Mouse (Mus musculus) adipocyte (in vitro differentiated cells): ENCODE data around the gene Abhd14b.
A peak's percentile ranks its signal among the peaks of the same experiment; 100 is the strongest.

Source experiments
- DNase-seq: peaks from one replicate; pipeline ENCODE4 v3.0.0-alpha.2; 2016; ENCODE audit warnings: low spot score

The Abhd14b gene

DNA sequence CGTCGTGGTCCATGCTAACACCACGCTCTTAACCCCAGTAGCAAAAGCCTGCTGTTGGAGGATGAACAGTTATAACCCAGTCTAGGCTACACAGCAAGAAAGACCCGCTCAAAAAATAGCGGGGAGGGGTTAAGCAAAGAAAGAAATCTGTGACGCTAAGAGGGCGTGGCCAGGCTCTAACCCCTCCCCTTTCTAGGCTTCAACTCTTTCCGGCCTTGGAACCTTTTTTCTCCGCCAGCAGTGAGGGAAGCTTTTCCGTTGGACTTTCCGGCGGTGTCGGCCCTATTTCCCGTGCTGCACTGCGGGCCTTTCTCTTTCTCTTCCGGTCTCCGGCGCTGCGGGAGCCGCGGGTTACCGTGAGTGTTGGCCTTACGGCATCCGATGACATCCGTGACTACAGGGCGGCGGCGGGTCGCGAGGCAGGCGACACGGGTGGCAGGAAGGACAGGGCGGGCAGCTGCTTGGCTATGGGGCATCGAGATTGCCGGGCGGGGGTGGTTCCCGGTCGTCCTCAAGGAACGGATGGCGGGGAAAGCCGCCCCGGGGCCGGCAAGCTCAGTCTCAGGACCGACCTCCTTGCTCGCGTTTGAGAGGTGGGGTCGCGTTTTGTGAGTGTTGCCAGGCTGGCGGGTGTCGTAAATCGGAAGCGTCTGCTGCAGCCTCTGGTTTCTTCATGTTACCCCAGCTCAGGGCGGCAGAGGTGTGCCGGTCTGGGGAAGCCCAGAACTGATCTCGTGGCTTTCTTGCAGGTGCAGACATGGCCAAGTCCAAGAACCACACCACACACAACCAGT, 17.8 kb upstream of the Abhd14b start, which contains the start of gene Rpl29:
Gene Rpl29, plus strand, starts transcription at position 234 of the 794 bp plus-strand sequence.
- peak; percentile 97 for DNase-seq

DNA sequence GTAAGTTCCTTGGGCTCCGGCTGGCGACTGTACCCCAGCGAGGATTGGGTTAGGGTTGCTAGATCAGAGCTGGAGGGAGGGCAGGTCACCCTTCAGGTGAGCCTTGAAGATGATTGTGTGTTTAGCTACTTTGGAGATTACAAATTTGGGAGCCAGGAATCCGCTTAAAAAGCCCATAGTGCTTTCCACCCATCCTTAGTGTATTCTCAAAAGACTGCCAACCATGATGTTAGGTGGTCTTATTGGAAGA, 17.3 kb upstream of the Abhd14b start:
- DNase-seq: no peak

DNA sequence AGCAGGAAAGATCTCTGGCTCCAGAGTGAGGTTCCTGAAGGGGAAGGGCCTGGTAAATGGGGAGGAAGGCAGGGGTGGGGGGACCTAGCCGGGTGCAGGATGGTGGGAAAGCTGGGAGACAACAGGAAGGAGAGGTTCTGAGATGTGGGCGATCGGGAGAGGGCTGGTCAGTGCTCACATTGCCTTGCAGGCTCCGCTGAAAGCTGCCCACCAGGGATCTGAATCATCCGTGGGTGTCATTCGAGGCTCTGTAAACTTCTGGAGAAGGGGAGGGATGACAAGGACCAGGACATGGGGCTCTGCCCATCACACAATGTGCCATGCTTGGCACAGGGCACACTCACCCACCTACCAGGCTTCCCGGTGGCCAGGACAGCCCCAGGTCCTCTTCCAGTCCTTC, 13.9 kb upstream of the Abhd14b start:
- no peak for DNase-seq

DNA sequence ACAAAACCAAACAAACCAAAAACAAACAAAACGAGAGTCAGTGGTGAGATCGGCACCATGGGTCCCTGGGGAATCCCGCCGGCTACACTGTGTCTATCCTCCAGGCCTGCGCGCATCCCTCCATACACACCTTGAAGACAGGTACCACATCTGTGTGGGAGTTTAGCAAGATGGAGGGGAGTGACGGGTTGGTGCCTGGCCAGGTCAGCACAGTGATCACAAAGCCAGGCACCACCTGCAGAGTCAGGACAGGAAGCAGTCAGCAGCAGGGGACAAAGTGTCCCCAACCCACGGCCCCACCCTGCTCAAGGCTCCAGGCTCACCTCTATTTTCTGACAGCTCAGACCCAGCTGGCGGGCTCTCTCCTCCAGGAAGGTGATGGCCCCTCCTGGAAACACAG, 10.7 kb upstream of the Abhd14b start:
- DNase-seq: no peak

DNA sequence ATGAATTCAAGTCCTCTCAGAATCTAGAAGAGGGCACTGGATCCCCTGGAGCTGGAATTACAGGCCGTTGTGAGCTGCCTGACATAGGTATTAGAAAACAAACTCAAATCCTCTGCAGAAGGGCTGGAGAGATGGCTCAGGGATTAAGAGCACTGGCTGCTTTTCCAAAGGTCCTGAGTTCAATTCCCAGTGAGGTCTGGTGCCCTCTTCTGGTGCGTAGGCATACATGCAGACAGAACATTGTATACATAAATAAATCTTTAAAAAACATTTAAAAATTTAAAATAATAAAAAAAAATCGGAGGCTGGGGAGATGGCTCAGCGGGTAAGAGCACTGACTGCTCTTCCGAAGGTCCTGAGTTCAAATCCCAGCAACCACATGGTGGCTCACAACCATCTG, 4.6 kb upstream of the Abhd14b start:
- DNase-seq: no peak

DNA sequence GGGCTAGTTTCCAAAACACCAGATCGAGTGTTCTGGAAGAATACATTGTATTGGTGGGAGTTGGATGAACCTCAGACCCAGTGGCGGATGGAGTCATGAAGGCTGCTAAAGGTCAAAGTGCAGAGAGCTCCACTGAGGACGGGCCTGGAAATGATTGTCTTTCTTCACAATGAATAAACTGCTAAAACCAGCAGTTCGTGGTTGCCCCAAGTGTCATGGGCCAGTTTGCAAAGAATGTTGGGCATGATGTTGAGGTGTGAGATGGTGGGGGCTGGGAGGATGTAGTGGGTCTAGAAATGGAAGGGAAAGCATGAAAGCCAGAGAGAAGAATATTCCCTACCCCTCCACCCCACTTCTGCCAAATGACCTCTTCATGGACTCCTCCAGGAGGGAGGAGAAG, 2.4 kb upstream of the Abhd14b start:
- DNase-seq: no peak

DNA sequence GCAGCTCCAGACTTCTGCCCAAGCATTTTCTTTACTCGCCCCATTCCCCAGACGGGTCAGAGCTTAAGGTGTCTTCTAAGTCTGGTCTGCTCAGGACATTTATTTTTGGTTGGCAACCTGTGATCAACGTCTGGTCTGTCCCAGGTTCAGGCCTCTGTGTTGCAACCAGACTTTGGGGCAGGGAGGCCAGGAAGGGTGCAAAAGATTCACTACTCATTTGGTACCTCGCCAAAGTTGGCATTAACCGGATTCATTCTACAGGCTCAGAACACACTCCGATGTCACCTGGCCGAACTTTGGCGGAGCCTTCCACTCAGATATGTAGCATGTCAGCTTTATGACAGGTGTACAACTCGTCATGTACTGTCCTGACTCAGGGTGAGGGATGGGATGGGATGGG, 692 bp downstream of the Abhd14b start:
- DNase-seq: no peak

DNA sequence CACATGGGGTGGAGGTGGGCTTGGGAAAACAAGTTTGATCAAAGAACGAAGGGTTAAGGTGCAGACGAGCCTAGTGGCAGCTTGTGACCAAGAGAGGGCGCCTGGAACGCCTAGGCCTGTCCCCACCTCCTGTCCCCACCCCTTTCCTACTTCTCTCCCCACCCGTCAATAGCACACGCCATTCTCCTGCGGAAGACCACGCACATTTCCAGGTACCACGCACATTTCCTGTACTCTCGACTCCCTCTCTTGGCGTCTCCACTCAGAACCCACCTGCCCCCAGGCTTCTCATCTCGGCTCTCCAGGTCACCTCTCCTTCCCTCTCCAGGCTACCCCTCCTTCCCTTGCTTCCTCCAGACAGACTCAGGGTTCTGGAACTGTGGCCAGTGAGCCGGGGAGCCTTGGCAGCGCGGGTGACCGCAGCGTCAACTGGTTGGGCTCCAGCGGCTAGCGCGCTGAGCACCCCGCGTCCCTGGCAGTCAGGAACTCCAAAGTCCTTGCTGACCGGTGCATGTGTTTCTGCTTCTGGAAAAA, 1.3 kb downstream of the Abhd14b start:
- peak; percentile 69 for DNase-seq

DNA sequence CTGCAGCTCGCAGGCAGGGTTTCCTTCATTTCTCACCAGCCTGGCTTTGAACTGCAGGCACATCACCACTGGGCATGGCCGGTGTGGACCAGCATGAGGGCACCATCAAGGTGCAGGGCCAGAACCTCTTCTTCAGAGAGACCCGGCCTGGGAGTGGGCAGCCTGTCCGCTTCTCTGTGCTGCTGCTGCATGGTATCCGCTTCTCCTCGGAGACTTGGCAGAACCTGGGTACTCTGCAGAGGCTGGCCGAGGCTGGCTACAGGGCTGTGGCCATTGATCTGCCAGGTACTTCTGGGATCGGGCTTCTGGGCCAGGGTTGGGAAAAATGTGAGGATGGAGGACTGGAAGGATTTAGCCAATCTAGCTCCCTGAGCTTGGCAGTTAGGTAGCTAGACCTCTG, 2.7 kb downstream of the Abhd14b start:
- DNase-seq: no peak

DNA sequence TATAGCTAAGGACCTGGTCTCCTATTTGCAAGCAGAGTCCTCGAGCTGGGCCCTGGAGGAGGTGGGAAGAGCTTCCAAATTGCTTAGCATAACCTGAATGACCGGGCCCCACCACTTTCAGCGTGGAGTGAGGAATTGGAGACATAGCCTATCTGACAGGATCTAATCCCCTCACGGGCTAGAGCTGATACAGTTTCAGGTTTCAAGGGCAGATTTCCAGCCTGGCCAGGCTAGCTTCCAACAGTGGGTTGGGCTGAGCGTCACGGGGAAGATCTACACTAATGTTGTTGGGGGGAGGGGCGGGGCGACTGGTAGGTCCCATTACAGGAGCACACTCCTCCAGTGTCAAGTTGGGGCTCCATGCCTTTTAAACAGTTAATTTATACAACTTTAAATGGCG, 3.4 kb downstream of the Abhd14b start:
- DNase-seq: peak; percentile 77

DNA sequence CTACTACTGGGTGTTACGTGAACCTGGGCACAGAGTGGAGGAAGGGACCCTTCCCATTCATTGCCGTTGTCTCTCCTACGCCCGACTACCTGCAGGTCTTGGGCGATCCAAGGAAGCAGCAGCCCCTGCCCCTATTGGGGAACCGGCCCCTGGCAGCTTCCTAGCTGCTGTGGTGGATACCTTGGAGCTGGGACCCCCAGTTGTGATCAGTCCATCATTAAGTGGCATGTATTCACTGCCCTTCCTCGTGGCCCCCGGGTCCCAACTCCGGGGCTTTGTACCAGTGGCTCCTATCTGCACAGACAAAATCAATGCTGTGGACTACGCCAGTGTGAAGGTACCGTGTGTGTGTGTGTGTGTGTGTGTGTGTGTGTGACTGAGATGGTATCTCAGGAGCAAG, 4.0 kb downstream of the Abhd14b start:
- DNase-seq: no peak

DNA sequence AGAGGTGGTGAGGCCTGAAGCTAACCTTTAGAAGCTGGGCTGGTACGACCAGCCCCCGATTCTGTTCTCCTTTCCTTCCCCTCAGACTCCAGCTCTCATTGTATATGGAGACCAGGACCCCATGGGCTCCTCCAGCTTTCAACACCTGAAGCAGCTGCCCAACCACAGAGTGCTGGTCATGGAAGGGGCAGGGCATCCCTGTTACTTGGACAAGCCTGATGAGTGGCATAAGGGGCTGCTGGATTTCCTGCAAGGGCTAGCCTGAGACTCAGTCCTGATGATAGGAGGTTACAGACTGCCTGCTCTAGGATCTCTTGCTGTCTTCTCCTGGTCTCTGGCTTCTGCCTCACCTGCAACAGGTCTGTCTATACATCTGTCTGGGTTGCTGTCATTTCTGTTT, 4.6 kb downstream of the Abhd14b start:
- no peak for DNase-seq

DNA sequence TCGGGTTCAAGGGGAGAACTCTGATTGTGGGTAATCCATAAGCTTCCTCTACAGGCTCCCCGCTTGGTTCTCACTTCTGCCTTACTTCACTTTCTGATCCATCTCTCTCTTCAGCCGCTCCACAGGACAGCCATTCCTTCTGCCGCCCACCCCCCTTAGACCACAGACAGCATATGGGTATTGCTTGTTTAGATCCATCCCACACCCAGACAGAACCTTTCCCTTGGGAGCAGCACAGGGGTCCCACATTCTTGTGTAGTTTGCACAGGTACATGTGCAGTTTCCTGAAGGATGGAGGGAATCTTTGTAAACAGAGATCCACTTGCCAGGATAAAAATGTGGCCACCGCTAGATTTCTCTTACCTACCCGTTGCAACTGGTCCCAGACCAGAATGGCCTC, 5.1 kb downstream of the Abhd14b start:
- DNase-seq: no peak

DNA sequence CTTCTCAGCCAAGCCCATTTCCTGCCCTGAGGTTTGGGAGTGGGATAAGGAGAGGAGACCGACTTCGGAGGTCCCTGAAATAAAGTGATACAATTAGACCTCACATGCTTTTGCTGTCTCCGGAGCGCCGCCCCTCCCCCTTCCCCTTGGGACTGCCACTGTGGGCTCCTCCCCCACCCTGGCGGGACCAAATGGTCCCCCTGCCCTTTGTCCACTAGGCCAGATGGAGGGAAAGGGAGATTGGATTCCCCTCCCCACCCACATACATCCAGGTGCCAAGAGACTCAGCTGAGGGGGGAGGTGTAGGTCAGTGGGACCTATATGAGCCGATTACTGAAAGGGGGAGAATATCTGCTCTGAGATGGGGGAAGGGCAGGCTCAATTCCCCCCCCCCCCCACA, 5.6 kb downstream of the Abhd14b start:
- DNase-seq: no peak

DNA sequence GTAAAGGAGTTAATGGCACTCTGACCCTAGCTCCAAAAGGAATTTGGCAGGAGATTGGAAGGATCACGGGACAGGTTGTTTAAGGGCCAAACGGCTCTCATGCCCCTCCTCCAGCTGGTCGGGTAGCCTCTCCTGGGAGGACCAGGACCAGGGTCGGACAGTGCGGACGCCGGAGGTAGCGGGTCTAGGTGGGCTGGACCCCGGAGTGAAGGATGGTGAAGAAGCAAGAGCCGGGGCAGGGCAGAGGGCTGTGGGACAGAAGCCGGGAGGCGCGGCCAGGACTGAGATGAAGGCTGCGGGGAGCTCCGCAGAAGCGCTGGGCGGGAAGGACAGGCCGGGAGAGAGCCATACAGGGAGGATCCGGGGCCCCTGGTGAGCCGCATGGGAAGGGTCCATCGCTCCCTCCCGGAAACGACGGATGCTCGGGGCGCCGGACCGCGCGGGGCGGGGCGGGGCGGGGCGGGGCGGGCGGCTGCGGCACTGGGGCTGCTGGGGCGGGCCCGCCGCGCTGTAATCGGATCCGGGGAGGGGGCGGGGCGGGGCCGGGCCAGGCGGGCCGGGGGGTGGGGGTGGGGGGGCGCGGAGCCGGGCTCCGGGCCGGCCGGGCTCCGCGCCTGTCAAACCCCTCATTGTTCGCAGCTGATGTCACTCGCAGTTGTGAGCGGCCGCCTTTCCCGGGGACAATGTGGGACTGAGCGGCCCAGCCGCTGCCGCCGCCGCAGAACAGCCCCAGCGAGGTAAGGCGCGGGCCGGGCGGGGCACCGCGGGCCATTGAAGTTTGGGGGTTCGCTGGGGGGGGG, 6.2 kb downstream of the Abhd14b start, which contains the start of gene Pcbp4:
Gene Pcbp4, plus strand, starts transcription at position 21 of the 800 bp plus-strand sequence.
- DNase-seq: peak; percentile 55

DNA sequence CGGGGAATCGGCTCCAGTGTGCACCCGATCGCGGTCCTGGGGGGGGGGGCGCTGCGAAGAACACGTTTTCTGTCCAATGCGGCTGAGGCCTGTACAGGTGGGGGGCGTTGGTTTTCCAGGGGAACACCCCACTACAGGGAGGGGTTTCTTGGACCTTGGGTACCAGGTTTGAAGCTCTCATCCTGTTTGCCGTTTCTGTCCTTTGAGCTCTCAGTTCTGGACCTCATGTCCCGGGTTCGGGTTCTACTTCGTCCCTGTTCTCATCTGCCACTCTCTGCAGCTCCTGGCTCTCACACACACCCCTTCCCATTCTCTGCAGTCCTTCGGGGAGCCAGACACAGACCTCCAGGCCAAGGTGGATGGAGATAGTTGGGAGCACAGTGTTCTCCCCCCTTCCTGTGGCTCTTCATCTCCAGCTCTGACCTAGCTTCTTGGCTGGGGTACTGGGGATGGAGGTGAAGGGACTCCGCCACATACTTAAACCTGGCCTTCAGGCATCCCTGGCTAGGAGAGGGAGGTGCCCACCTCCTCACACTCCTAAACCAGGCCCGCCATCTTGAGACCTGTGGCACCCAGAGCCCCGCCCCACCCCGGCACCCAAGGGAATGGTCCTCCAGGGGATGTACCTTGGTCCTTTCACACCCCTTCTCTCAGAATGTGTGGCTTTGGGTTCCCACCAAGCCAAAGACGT, 7.0 kb downstream of the Abhd14b start:
- no peak for DNase-seq

DNA sequence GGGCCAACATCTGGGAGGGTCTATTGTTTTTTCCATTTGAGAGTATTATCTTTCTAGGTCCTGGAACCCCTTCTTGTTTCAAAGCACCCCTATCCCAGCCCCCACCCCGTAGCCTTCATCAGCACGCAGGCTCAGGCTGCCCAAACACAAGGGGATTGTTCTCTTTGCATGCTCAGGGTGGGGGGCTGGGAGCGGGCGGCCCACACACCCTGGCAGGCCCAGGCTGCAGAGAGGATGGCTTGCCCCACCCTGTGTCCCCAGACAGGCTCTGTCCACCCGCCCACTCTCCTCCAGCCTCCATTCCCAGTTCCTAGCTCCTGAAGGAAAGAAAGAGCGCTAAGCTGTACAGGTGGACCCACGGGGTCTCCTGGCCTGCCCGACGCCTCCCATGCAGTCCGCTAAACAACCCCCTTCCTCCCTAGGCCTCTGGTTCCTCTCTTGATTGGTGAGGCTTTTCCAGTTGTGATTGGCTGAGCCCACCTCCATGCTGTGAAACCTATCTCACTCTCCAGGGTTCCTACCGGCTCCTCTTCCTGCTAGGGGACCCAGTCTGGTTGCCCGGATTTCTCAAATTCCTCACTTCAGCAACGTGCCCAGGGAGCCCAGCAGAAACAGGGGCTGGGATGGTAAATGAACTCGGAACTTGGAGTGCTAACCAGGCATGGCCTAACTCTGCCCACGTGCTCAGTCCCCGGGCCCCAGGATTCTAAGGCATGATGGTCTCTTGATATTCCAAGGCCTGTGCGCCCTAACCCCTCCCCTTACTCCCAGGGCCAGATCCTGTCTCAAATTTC, 7.8 kb downstream of the Abhd14b start:
- DNase-seq: no peak

DNA sequence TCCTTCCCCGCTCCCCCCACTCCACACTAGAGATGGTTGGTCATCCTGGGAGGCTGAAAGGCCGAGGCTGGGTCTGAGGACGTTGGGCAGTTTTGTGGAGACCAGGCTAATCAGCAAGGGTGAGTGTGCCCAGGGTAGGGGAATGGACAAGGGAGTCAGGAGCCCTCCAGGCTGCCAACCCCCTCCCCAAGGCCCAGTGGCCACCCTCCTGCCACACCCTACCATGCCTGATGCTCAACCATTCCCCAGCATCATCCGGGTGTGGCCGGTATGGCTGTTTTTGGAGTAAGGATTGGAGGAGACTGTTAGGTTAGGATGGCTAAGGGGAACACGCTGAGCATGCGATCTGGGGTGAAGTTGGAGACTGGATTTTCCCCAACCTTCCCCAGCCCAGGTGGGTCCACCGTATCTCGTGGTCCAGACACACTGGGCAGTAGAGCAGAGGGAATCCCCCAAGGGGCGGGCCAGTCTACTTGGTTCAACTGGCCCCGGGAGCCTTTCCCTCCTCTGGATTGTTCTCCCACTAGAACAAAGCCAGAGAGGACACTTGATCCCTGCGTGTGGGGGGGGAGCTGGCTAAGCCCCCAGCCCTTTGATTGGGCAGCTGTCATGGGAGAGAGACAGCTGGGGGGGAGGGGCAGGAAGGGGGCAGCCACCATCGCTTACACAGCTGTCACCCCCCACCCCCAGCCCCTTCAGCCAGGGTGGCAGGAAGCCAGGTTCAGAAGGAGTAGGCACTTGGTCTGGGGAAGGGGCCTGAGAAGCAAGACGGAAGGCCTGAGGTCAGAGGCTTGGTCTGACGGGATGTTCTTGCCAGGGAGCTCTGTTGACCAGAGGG, 9.3 kb downstream of the Abhd14b start:
- no peak for DNase-seq

DNA sequence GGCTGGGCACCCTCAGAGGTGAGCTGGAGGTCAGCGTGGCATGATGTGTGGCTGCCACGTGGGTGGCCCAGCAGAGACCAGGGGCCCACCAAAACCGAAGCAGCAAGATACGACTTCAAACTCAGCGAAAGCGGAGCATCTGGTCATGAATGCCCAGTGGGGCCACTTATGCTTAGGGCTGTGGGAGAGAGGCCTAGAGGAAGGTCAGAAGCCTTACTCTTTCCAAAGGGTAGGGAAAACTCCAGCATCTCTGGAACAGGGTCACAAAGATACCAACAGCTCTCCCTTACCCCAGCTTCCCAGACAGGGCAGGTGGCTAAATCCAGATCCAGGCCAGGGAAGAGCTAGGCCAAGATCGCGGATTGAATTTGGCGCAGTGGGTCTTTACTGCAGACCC, 9.9 kb downstream of the Abhd14b start:
- no peak for DNase-seq

DNA sequence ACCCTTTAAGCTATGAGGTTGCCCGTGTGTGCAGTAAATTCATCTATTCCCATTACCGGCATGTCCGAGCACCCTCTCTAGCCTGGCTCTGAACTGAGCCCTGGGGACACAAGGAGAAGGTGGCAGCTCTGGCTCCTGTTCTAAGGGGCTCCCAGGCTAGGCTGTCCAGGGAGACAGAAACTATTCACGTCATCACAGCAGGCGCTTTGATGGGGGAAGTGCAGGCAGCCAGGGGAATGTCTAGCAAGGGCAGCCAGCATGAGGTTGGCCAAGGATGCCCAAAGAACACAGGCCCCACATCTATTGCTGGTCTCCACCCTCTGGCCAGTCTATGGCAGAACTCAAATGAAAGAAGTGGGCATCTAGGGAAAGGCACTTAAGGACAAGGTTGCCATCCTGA, 10.7 kb downstream of the Abhd14b start:
- no peak for DNase-seq

DNA sequence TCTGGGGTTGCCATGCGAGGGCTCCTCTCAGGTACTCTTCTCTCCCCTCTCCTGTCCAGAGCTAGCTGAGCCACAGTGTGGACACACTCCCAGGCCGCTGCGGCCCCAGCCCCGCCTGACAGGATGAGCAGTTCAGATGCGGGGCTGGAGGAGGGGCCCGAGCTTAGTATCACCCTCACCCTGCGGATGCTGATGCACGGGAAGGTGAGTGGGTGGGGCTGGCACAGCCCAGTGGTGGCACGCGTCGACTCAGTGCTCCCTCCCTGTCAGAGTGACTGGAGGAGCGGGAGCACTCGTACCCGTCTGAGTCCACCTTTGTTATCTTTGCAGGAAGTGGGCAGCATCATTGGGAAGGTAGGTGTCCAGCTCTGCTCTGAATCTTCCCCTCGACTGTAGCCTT, 12.7 kb downstream of the Abhd14b start:
- no peak for DNase-seq
